Mouse (Mus musculus) CD4-positive naive resting alpha-beta T cell, adult 76 days (primary cell): Measurements from ENCODE around the gene Dppa2. TPM values are rescaled to one million over a fixed set of nuclear protein-coding genes. Genes with fewer than 3 reads are reported as not detected.

Source experiments
- total RNA-seq: library from RNA; stranded (reverse); gene quantifications from one replicate; pipeline ENCODE4 v1.2.4, GENCODE M21; 2023

Gene Dppa2
- total RNA-seq = not detected

DNA sequence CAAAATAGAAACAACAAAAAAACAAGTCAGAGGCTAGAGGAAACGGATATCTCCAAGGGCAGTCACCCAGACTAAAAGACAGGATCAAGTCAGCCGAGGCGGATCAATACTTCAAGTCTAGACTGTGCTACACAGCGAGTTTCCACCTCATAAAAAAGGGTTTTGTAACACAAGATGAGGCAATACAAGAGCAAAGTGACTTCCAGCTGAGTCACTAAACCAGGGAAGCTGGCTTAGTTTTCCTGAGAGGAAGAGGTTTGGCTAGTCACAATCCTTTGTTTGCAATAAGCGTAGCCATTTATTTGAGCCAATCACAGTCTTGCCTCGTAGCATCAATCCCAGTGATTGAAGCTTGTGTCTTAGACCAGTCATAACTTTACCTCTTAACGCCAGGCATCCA lies at the start of gene Dppa2:
Gene Dppa2, plus strand, starts transcription at position 400 of the 400 bp plus-strand sequence.

DNA sequence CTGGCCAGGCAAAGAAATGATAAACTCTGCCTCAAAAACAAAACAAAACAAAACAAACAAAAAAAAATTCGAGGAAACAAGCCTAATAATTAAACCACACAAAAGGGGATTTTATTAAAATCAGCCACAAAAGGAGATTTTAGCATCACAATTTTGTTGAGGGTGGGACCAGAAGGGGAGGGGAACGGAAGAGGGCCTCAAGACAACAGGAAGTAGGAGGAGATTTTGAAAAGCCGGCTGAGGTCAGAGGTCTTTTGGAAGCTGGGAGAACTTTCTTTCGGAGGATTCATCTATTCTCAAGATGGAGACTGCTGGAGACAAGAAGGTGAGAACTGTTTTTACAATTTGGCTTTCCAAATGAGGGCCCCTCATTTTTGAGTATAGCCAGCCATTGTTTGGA lies 20.2 kb upstream of the Dppa2 start, which contains the start of gene Dppa4:
Gene Dppa4, plus strand, starts transcription at position 217 of the 400 bp plus-strand sequence.

Other genes starting within 250 kb of the Dppa2 start
- not detected for gene Dppa4, start 20.2 kb upstream of the Dppa2 start, total RNA-seq
- gene Gm5485, start 108.5 kb downstream of the Dppa2 start, total RNA-seq = not detected
- not detected for gene Morc1, start 127.3 kb downstream of the Dppa2 start, total RNA-seq